Mouse (Mus musculus) liver, postnatal 0 days (tissue): Measurements from ENCODE around the gene Olfr913. TPM values are rescaled to one million over a fixed set of nuclear protein-coding genes. Genes with fewer than 3 reads are reported as not detected.

Experiments
- ATAC-seq: fragments of 200-750 bp; cut with Nextera tagmentation; 2 replicates; pipeline ENCODE4 v1.8.0; 2017; ENCODE audit warnings: mild to moderate bottlenecking, moderate library complexity
- DNase-seq: peaks from one replicate; pipeline ENCODE4 v3.0.0-alpha.2; 2016
- H3K27ac ChIP-seq: fragments of 300-500 bp; sonication (generic); 2 replicates; pipeline ENCODE4 v1.5.1; 2014; ENCODE audit warnings: antibody characterized with exemption, moderate library complexity, mild to moderate bottlenecking, low read depth
- H3K27me3 ChIP-seq: fragments of 300-500 bp; sonication (generic); 2 replicates; pipeline ENCODE4 v1.6.1; 2014; ENCODE audit warnings: low read length, control low read depth, mixed read lengths; ENCODE audit not compliant: insufficient read depth
- H3K36me3 ChIP-seq: fragments of 300-500 bp; sonication (generic); replicated peaks from 2 replicates; pipeline ENCODE4 v1.6.1; 2014; ENCODE audit warnings: mild to moderate bottlenecking, control low read depth, low read length, moderate library complexity, mixed read lengths; ENCODE audit not compliant: insufficient read depth
- H3K4me1 ChIP-seq: fragments of 300-500 bp; sonication (generic); 2 replicates; pipeline ENCODE4 v1.6.1; 2014; ENCODE audit warnings: antibody characterized with exemption, mild to moderate bottlenecking, control low read depth; ENCODE audit not compliant: insufficient read depth
- H3K4me2 ChIP-seq: fragments of 300-500 bp; sonication (generic); 2 replicates; pipeline ENCODE4 v1.6.1; 2014; ENCODE audit warnings: low read depth, mild to moderate bottlenecking, low read length, moderate library complexity, mixed read lengths
- H3K4me3 ChIP-seq: fragments of 300-500 bp; sonication (generic); 2 replicates; pipeline ENCODE4 v1.5.1; 2014; ENCODE audit warnings: low read depth, low read length
- H3K9ac ChIP-seq: fragments of 300-500 bp; sonication (generic); replicated peaks from 2 replicates; pipeline ENCODE4 v1.6.1; 2014; ENCODE audit warnings: mild to moderate bottlenecking, moderate library complexity
- H3K9me3 ChIP-seq: fragments of 300-500 bp; sonication (generic); 2 replicates; pipeline ENCODE4 v1.6.1; 2016; ENCODE audit warnings: mild to moderate bottlenecking, control low read depth, low read length, mixed read lengths
- CTCF ChIP-seq: sonication (generic); IDR thresholded peaks from 2 replicates; pipeline ENCODE4 v1.5.1; 2016; ENCODE audit warnings: antibody characterized with exemption, low read depth
- EP300 ChIP-seq: IDR thresholded peaks from 2 replicates; pipeline ENCODE4 v1.6.1; 2016; ENCODE audit warnings: antibody characterized with exemption, low read depth, mild to moderate bottlenecking
- WGBS: fragments of 180-500 bp; shearing (Covaris S2); extraction: QIAGEN DNeasy Blood & Tissue Kit; methylation state at CpG from one replicate; pipeline ENCODE4 v1.1.7; 2014; ENCODE audit not compliant: insufficient replicate concordance; 5-methylcytosine and 5-hydroxymethylcytosine counted together
- polyA plus RNA-seq: library from polyadenylated mRNA; unstranded; fragments of >200 nt; fragmentation: Nextera tagmentation; extraction: Ambion mirVana; gene quantifications from 2 replicates; pipeline ENCODE4 v1.2.1, GENCODE M21; 2015

Olfr913 gene
- polyA plus RNA-seq: not detected in 2 replicates

GRCm38 (mm10) chr9:38592459-38592858, at the start of gene Olfr913:
TSS of gene Olfr913 (plus strand) at chr9:38592759.
- no peak for ATAC-seq
- no peak for TF ChIP-seq EP300
- no peak for TF ChIP-seq CTCF
- 39% methylated on average over 2 of the region's 2 CpGs for whole genome bisulfite sequencing

DNA sequence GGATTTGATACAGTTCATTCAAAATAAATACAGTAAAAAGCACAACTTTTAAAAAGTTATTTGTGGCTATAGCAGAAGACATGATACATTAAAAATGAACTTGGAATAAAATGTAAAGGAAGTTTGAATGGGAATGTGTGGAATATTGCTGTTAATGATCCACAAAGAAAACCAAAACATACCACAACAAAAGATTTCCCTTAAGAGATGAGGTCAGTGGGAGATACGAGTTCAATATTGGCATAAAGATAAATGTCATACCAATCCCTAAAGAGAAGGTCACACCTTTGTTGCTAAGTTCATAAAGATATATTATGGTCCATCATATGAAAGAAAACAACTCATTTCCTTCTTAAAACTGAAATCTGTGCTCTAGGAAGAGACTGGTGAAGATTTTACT, 12.7 kb upstream of the Olfr913 start, which contains the start of gene Olfr912:
TSS of gene Olfr912 (plus strand) at position 301 of the 400 bp plus-strand sequence.
- H3K27me3 ChIP-seq: no peaks in the 10 kb centered on the region
- no peak within 1 kb of the TSS for H3K4me3 ChIP-seq
- WGBS: 70% methylated on average over 1 of the region's 1 CpGs
- no peak for ATAC-seq
- no peak within 1 kb of the TSS for H3K9ac ChIP-seq
- TF ChIP-seq EP300: no peak
- no peak for TF ChIP-seq CTCF
- H3K4me1 ChIP-seq: no peaks in the 10 kb centered on the region
- no peaks in the 10 kb centered on the region for H3K36me3 ChIP-seq
- no peak for DNase-seq
- H3K9me3 ChIP-seq: no peaks in the 10 kb centered on the region
- no peak within 1 kb of the TSS for H3K27ac ChIP-seq
- no peak within 1 kb of the TSS for H3K4me2 ChIP-seq

More at GRCm38 (mm10) chr9:38592459-38592858, at the start of gene Olfr913:
- H3K9me3 ChIP-seq: no peaks in the 10 kb centered on the region
- H3K4me3 ChIP-seq: no peak within 1 kb of the TSS
- H3K36me3 ChIP-seq: no peaks in the 10 kb centered on the region
- H3K27ac ChIP-seq: no peak within 1 kb of the TSS
- no peaks in the 10 kb centered on the region for H3K27me3 ChIP-seq
- no peak within 1 kb of the TSS for H3K4me2 ChIP-seq
- H3K4me1 ChIP-seq: no peaks in the 10 kb centered on the region
- DNase-seq: no peak
- no peak within 1 kb of the TSS for H3K9ac ChIP-seq

DNA sequence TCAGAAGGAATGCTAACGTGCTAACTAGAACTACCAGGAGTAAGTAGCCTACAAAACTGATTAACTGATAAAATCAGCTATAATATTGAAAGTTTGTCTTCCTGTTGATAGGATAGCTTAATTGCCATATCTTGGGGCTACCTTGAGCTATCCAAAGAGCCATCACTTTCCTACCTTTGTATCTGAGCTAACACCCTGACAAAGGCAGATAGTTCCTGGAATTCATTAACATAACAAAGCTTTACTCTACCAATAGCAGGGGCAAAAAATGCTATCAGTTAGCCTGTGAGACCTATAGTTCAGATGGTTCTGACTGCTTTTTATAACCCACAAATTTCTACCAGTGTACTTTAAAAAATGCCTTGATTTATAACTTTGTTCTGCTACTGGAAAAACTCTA, 1.5 kb upstream of the Olfr913 start:
- Histone ChIP-seq H3K4me1 (no peaks in the 10 kb centered on the region), H3K4me2 (no peak overlapping the region), H3K9ac (no peak overlapping the region), H3K9me3 (no peaks in the 10 kb centered on the region), H3K27me3 (no peaks in the 10 kb centered on the region), H3K36me3 (no peaks in the 10 kb centered on the region), H3K27ac (no peak overlapping the region), H3K4me3 (no peak overlapping the region)
- DNase-seq (no peak), ATAC-seq (no peak)
- 45% methylated on average over 1 of the region's 1 CpGs for WGBS
- TF ChIP-seq EP300 (no peak), CTCF (no peak)

- Histone ChIP-seq H3K9ac (no peak within 1 kb of the TSS), H3K36me3 (no peaks in the 10 kb centered on the region), H3K4me1 (no peaks in the 10 kb centered on the region), H3K27me3 (no peaks in the 10 kb centered on the region), H3K4me2 (no peak within 1 kb of the TSS), H3K27ac (no peak within 1 kb of the TSS), H3K4me3 (no peak within 1 kb of the TSS), H3K9me3 (no peaks in the 10 kb centered on the region)
- 56% methylated on average over 2 of the region's 2 CpGs for WGBS
- DNase-seq (no peak), ATAC-seq (no peak)
- TF ChIP-seq EP300 (no peak), CTCF (no peak)
These were observed 12.2 kb downstream of the Olfr913 start, which contains the start of gene Olfr914 for GRCm38 (mm10) chr9:38604802-38605201. TSS of gene Olfr914 (plus strand) at chr9:38605102.

- no peak overlapping the region for H3K4me3 ChIP-seq
- H3K4me1 ChIP-seq: no peaks in the 10 kb centered on the region
- no peak overlapping the region for H3K4me2 ChIP-seq
- no peaks in the 10 kb centered on the region for H3K36me3 ChIP-seq
- no peak overlapping the region for H3K9ac ChIP-seq
- no peak for ATAC-seq
- TF ChIP-seq EP300 (no peak), CTCF (no peak)
- no peaks in the 10 kb centered on the region for H3K27me3 ChIP-seq
- no peak for DNase-seq
- 73% methylated on average over 4 of the region's 4 CpGs for WGBS
- no peaks in the 10 kb centered on the region for H3K9me3 ChIP-seq
- H3K27ac ChIP-seq: no peak overlapping the region
These were observed 39.8 kb downstream of the Olfr913 start for GRCm38 (mm10) chr9:38632406-38632805.

Other genes with a start within 250 kb of the Olfr913 start
- not detected in 2 replicates for gene Olfr898, start 244.3 kb upstream of the Olfr913 start, polyA plus RNA-seq
- not detected in 2 replicates for gene Olfr250, start 225.9 kb upstream of the Olfr913 start, polyA plus RNA-seq
- not detected in 2 replicates for gene Olfr251, start 215.7 kb upstream of the Olfr913 start, polyA plus RNA-seq
- gene Olfr147, start 191.1 kb upstream of the Olfr913 start, polyA plus RNA-seq: not detected in 2 replicates
- gene Olfr901, start 163.3 kb upstream of the Olfr913 start, polyA plus RNA-seq: not detected in 2 replicates
- not detected in 2 replicates for gene Olfr902, start 145.1 kb upstream of the Olfr913 start, polyA plus RNA-seq
- gene Olfr904, start 129.6 kb upstream of the Olfr913 start, polyA plus RNA-seq: not detected in 2 replicates
- gene Olfr905, start 121.7 kb upstream of the Olfr913 start, polyA plus RNA-seq: not detected in 2 replicates
- gene Olfr906, start 105.7 kb upstream of the Olfr913 start, polyA plus RNA-seq: not detected in 2 replicates
- not detected in 2 replicates for gene Olfr907, start 97.0 kb upstream of the Olfr913 start, polyA plus RNA-seq
- not detected in 2 replicates for gene Olfr911-ps1, start 71.2 kb upstream of the Olfr913 start, polyA plus RNA-seq
- not detected in 2 replicates for gene Olfr910, start 54.9 kb upstream of the Olfr913 start, polyA plus RNA-seq
- gene Olfr912, start 12.6 kb upstream of the Olfr913 start, polyA plus RNA-seq: not detected in 2 replicates
- gene Olfr914, start 12.3 kb downstream of the Olfr913 start, polyA plus RNA-seq: not detected in 2 replicates
- gene Olfr916, start 67.1 kb downstream of the Olfr913 start, polyA plus RNA-seq: not detected in 2 replicates
- not detected in 2 replicates for gene Olfr917, start 73.1 kb downstream of the Olfr913 start, polyA plus RNA-seq
- not detected in 2 replicates for gene Olfr918, start 81.8 kb downstream of the Olfr913 start, polyA plus RNA-seq
- gene Olfr919, start 110.9 kb downstream of the Olfr913 start, polyA plus RNA-seq: not detected in 2 replicates
- 6.1 and 8.0 TPM in 2 replicates for gene Vwa5a, start 125.5 kb downstream of the Olfr913 start, polyA plus RNA-seq
- 0.05 TPM in 2 replicates for gene Olfr920, start 159.5 kb downstream of the Olfr913 start, polyA plus RNA-seq
- not detected in 2 replicates for gene Olfr921, start 180.3 kb downstream of the Olfr913 start, polyA plus RNA-seq
- not detected in 2 replicates for gene Olfr922, start 221.9 kb downstream of the Olfr913 start, polyA plus RNA-seq
- not detected in 2 replicates for gene Olfr923, start 233.8 kb downstream of the Olfr913 start, polyA plus RNA-seq